Mouse (Mus musculus) hindbrain, embryonic 11.5 days (tissue): ENCODE data around the gene Neu3. TPM values are rescaled to one million over a fixed set of nuclear protein-coding genes. Genes with fewer than 3 reads are reported as not detected.
"Not testable (repeated sequence)": the region's sequence is repeated elsewhere in the genome, so short reads cannot be mapped to it uniquely, and the experiment has no call there.

Experiments
- ATAC-seq: fragments of 200-750 bp; cut with Nextera tagmentation; 2 replicates; pipeline ENCODE4 v1.8.0; 2017; ENCODE audit warnings: mild to moderate bottlenecking, moderate TSS enrichment, moderate library complexity; ENCODE audit not compliant: low FRiP score
- DNase-seq: peaks from one replicate; pipeline ENCODE4 v3.0.0-alpha.2; 2015; ENCODE audit warnings: low spot score
- H3K27ac ChIP-seq: fragments of 300-500 bp; sonication (generic); 2 replicates; pipeline ENCODE4 v1.5.1; 2014; ENCODE audit warnings: mild to moderate bottlenecking, low read depth, low read length
- H3K27me3 ChIP-seq: fragments of 300-500 bp; sonication (generic); 2 replicates; pipeline ENCODE4 v1.6.1; 2014; ENCODE audit warnings: mild to moderate bottlenecking, low read length, moderate library complexity, mixed read lengths; ENCODE audit not compliant: control insufficient read depth, insufficient read depth
- H3K36me3 ChIP-seq: fragments of 300-500 bp; sonication (generic); 2 replicates; pipeline ENCODE4 v1.6.1; 2014; ENCODE audit warnings: mild to moderate bottlenecking, low read length, moderate library complexity, mixed read lengths; ENCODE audit not compliant: control insufficient read depth, insufficient read depth
- H3K4me1 ChIP-seq: fragments of 300-500 bp; sonication (generic); replicated peaks from 2 replicates; pipeline ENCODE4 v1.6.1; 2014; ENCODE audit warnings: low read length, mixed read lengths; ENCODE audit not compliant: control insufficient read depth, insufficient read depth
- H3K4me2 ChIP-seq: fragments of 300-500 bp; sonication (generic); replicated peaks from 2 replicates; pipeline ENCODE4 v1.6.1; 2014; ENCODE audit warnings: mild to moderate bottlenecking, low read depth, low read length
- H3K4me3 ChIP-seq: fragments of 300-500 bp; sonication (generic); 2 replicates; pipeline ENCODE4 v1.5.1; 2014; ENCODE audit warnings: low read depth, low read length
- H3K9ac ChIP-seq: fragments of 300-500 bp; sonication (generic); 2 replicates; pipeline ENCODE4 v1.6.1; 2014; ENCODE audit warnings: low read depth, low read length
- H3K9me3 ChIP-seq: fragments of 300-500 bp; sonication (generic); 2 replicates; pipeline ENCODE4 v1.6.1; 2016; ENCODE audit warnings: low read length; ENCODE audit not compliant: control insufficient read depth
- WGBS: fragments of 180-500 bp; shearing (Covaris S2); extraction: QIAGEN DNeasy Blood & Tissue Kit; methylation state at CpG from one replicate; pipeline ENCODE4 v1.1.7; 2014; 5-methylcytosine and 5-hydroxymethylcytosine counted together
- polyA plus RNA-seq: library from polyadenylated mRNA; unstranded; fragments of >200 nt; fragmentation: Nextera tagmentation; extraction: Ambion mirVana; gene quantifications from 2 replicates; pipeline ENCODE4 v1.2.1, GENCODE M21; 2014

Gene Neu3
- polyA plus RNA-seq, 1 experiment from 2014 or later = 2.1 TPM

DNA sequence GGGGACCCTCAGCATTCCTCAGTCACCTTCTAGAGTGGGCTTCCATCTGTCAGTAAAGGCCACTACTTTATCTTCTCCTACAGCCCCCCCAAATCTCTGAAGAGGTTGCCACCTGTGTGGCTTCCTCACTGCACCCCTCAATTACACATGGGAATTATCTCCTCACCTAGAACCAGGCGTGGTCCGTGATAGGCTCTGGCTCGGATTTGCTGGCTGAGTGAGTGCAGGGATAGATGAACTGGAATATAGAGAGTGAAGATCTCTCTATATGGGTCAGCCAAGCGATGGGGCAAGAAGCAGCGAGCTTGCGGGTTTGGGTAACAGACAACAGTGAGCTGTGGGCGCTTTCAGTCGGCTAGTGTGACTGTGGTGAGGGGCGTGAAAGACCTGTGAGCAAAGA, 2.7 kb downstream of the Neu3 start:
- no peaks in the 10 kb centered on the region for H3K9me3 ChIP-seq
- H3K27me3 ChIP-seq = no peaks in the 10 kb centered on the region
- H3K9ac ChIP-seq = no peak overlapping the region
- DNase-seq = no peak
- H3K4me2 ChIP-seq = no peak overlapping the region
- H3K4me1 ChIP-seq = no peaks in the 10 kb centered on the region
- no peaks in the 10 kb centered on the region for H3K36me3 ChIP-seq
- H3K27ac ChIP-seq = no peak overlapping the region
- 80% methylated on average over 9 of the region's 9 CpGs for WGBS
- H3K4me3 ChIP-seq = no peak overlapping the region
- ATAC-seq = no peak

DNA sequence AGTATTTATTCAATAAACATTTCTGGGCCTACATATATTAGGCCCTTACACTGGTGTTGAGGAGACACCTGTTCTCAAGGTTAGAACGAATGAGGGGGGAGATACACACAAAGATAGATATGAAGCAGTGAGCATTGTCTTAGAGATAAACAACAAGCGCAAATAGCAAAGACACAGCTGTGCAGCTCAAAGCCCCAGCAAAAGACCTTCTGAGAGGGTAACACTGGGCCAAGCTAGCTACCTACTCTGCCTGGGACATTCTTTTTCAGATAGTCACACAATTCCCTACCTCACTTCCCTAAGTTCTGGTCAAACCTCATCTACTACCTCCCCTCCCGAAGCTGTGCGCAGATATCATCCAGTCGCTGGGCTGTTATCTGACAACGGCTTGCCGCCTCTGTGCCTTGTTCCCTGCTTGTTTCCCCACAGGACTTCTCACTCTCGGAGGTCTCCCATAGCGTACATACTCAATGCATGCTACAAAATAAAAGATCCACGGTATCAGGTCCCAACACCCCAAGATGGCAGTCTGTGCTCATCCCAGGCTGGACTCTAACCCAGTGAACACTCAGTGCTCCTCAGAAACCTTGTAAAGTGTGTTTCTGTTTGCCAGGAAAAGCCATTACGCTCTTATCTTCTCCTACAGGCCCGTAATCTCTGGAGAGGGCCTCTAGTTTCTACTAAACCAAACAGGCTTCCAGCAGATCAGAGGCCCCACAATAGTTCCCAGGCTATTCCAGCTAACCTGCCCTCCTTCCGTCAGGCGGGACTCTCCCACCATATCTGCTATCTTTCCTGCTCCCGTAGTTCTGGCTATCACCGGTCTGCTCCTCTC, 3.4 kb downstream of the Neu3 start:
- H3K4me1 ChIP-seq = no peaks in the 10 kb centered on the region
- H3K9ac ChIP-seq = no peak overlapping the region
- no peaks in the 10 kb centered on the region for H3K9me3 ChIP-seq
- H3K4me2 ChIP-seq = no peak overlapping the region
- H3K27me3 ChIP-seq = no peaks in the 10 kb centered on the region
- ATAC-seq = no peak
- H3K27ac ChIP-seq = no peak overlapping the region
- no peaks in the 10 kb centered on the region for H3K36me3 ChIP-seq
- no peak overlapping the region for H3K4me3 ChIP-seq
- 81% methylated on average over 16 of the region's 16 CpGs for WGBS
- no peak for DNase-seq

DNA sequence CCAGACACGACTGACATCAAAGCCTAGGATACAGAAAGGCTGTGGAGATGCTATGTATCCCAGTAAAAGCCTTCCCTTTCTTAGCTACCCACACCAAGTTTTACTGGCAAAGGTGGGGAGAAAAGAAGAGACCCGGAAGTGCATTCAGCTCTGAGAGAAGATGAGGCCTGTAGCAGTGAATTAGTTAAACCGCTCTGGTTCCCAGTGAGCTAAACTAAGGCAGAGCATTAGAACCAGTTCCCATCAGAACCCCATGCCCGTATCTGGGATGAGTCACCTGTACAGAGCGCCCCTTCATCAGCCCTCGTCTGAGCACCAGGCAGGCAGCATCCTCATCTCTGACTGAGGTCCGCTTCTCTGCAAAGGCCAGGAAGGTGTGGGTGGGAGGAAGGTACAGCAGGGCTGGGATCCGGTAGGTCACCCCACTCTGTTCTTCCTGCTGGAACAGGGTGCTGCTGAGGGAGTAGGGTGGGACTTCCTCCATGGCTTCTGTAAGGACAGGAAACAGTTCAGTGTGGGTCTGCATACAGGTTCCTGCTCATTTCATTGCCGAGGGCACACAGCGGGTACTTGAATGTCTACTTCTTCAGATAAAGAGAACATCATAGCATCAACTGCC, 5.1 kb downstream of the Neu3 start:
- no peak overlapping the region for H3K27ac ChIP-seq
- no peaks in the 10 kb centered on the region for H3K27me3 ChIP-seq
- 93% methylated on average over 10 of the region's 10 CpGs for WGBS
- no peak overlapping the region for H3K4me3 ChIP-seq
- H3K36me3 ChIP-seq = no peaks in the 10 kb centered on the region
- no peaks in the 10 kb centered on the region for H3K4me1 ChIP-seq
- H3K9me3 ChIP-seq = no peaks in the 10 kb centered on the region
- H3K9ac ChIP-seq = no peak overlapping the region
- no peak for DNase-seq
- no peak for ATAC-seq
- no peak overlapping the region for H3K4me2 ChIP-seq

DNA sequence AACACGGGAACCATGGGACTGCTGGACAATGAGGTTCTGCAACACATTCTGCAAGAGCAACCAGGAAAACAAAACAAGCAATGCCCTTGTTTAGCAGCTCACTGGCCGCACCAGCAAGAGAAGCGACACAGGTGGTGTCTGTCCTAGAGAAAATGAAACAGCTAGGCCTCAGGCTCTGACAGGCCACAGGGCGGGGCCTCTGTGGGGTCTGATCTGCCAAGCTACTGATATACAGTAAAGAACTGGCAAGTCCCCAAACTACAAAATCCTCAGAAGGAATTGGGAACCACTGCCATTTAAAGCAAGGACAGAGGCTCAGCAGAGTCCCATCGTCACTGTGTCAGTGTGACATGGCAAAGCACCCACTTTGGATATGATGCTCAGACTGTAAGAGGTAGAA, 5.8 kb downstream of the Neu3 start:
- no peak overlapping the region for H3K4me2 ChIP-seq
- no peaks in the 10 kb centered on the region for H3K36me3 ChIP-seq
- 82% methylated on average over 5 of the region's 5 CpGs for WGBS
- no peaks in the 10 kb centered on the region for H3K4me1 ChIP-seq
- H3K9me3 ChIP-seq = no peaks in the 10 kb centered on the region
- no peak for ATAC-seq
- H3K9ac ChIP-seq = no peak overlapping the region
- no peak overlapping the region for H3K4me3 ChIP-seq
- H3K27me3 ChIP-seq = no peaks in the 10 kb centered on the region
- no peak overlapping the region for H3K27ac ChIP-seq
- DNase-seq = no peak

DNA sequence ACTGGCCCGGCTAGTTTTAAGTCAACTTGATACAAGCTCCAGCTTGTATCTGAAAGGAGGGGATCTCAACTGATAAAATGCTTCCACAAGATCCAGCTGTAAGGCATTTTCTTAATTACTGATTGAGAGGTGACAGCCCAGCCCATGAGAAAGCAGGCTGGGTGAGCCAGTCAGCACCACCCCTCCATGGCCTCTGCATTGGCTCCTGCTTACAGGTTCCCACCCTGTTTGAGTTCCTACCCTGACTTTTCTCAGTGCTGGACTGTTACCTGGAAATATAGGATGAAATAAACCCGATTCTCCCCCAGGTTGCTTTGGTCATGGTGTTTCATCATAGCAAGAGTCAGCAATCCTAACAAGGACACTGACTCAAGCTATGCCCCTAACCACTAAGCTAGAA, 6.3 kb downstream of the Neu3 start:
- Histone ChIP-seq H3K9ac (no peak overlapping the region), H3K27ac (no peak overlapping the region), H3K9me3 (no peaks in the 10 kb centered on the region), H3K36me3 (no peaks in the 10 kb centered on the region), H3K4me2 (no peak overlapping the region), H3K27me3 (no peaks in the 10 kb centered on the region), H3K4me1 (no peaks in the 10 kb centered on the region), H3K4me3 (no peak overlapping the region)
- ATAC-seq = no peak
- no peak for DNase-seq
- WGBS = 84% methylated on average over 2 of the region's 2 CpGs

DNA sequence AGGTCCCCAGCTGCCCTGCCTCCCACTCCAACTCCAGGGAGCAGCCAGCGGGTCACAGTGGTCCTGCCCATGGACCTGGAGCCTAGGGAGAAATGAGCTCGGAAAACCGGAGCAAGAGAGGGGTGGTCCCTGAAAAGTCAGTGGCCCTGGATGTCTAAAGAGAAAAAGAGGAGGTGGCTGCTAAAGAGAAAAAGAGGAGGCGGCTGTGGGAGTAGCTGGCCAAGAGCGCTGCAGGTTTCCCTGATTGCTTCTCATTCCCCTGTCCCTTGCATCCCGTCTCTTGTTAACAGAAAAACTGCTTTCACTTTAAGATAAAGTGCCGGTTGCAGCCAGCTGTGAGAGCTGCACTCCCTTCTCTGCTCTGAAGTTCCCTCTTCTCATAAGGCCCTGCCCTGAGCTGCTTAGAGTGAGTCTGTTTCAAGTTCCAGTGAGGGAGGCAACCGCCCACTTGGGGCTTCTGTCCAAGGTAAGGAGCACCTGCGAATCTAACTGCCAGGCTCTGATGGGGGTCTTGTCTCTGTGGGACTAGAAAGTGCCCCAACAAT, 10.0 kb downstream of the Neu3 start:
- not testable (repeated sequence) for H3K4me1 ChIP-seq, H3K9me3 ChIP-seq, H3K4me2 ChIP-seq, DNase-seq, H3K27me3 ChIP-seq, H3K9ac ChIP-seq, H3K36me3 ChIP-seq, H3K4me3 ChIP-seq, H3K27ac ChIP-seq, ATAC-seq
- WGBS = 24% methylated on average over 9 of the region's 9 CpGs

DNA sequence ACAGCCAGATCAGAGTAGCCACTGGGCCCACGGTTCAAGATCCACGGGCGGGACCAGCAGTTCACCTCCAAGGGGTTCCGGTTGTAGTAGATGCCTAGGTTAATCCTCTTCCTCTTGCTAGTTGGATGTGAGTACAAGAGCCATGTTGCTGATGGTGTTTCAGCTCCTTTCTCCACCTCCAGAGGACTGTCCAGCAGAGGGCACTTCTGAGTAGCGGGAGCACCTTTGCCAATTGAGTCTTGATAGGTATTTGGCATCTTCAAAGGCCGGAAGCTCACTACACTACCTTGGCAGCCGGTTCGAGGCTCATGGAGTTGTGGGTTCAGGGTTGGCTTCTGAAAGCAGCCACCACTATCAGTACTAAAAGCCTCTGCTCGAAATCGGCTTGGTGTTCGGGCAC, 14.8 kb downstream of the Neu3 start:
- no peaks in the 10 kb centered on the region for H3K27me3 ChIP-seq
- H3K27ac ChIP-seq = no peak overlapping the region
- H3K4me1 ChIP-seq = no peaks in the 10 kb centered on the region
- WGBS = 91% methylated on average over 11 of the region's 11 CpGs
- no peak for ATAC-seq
- no peaks in the 10 kb centered on the region for H3K36me3 ChIP-seq
- H3K4me3 ChIP-seq = no peak overlapping the region
- no peak overlapping the region for H3K9ac ChIP-seq
- no peak overlapping the region for H3K4me2 ChIP-seq
- DNase-seq = no peak
- H3K9me3 ChIP-seq = no peaks in the 10 kb centered on the region

DNA sequence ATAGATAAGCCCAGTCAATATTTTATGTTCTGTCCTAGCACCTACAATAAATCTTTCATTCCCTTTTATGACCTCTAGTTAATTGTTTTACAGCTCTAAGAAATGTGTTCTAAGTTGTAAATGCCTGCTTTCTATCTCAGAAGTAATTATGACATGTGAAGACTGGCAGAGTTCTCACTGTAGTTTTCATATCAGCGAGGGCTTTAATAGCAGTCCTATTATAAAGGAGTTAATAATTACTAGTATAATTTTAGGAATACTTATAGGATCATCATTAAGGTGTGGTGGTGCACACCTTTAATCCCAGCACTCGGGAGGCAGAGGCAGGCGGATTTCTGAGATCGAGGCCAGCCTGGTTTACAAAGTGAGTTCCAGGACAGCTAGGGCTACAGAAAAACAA, 16.6 kb downstream of the Neu3 start:
- no peaks in the 10 kb centered on the region for H3K36me3 ChIP-seq
- no peaks in the 10 kb centered on the region for H3K27me3 ChIP-seq
- no peaks in the 10 kb centered on the region for H3K4me1 ChIP-seq
- no peak overlapping the region for H3K27ac ChIP-seq
- H3K9ac ChIP-seq = no peak overlapping the region
- DNase-seq (no peak), ATAC-seq (no peak)
- no peaks in the 10 kb centered on the region for H3K9me3 ChIP-seq
- no peak overlapping the region for H3K4me2 ChIP-seq
- WGBS = 95% methylated on average over 4 of the region's 4 CpGs
- H3K4me3 ChIP-seq = no peak overlapping the region

DNA sequence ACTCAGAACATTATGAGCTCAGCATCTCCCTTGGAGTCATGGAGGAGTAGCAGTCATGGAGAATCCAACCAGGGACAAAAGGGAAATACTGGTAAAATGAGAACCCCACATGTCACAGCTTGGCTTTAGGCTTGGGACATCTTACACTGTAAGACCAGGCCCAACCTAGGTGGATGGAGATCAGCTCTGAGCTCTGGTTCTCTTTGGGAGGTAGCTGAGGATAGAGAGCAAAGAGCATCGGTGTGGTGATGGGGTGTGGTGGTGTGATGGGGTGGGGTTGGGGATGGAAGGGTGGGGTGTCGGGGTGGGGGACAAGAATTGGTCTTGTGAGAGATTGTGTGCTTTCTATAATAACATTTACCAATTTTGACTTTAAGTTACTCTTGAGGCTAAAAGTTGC, 17.4 kb downstream of the Neu3 start:
- Histone ChIP-seq H3K9me3 (no peaks in the 10 kb centered on the region), H3K9ac (no peak overlapping the region), H3K27ac (no peak overlapping the region), H3K4me2 (no peak overlapping the region), H3K4me3 (no peak overlapping the region), H3K36me3 (no peaks in the 10 kb centered on the region), H3K27me3 (no peaks in the 10 kb centered on the region), H3K4me1 (no peaks in the 10 kb centered on the region)
- ATAC-seq (no peak), DNase-seq (no peak)
- 94% methylated on average over 2 of the region's 2 CpGs for WGBS
